Mouse (Mus musculus): ENCODE data around the gene Tll2. TPM values are rescaled to one million over a fixed set of nuclear protein-coding genes. Genes with fewer than 3 reads are reported as not detected.

Tll2 gene
- total RNA-seq, 2 experiments from 2014 or later = 0.24 TPM; not detected in 1

Other genes with a start within 250 kb of the Tll2 start
- gene Blnk, start 212.3 kb downstream of the Tll2 start, total RNA-seq (2021) = under 1 TPM; 0.83 to 1.00 TPM
- gene Dntt, start 177.6 kb downstream of the Tll2 start, total RNA-seq (2021) = under 1 TPM in 1 of 2 experiments, not detected in 1; 0.19 TPM
- not detected for gene Opalin, start 129.7 kb downstream of the Tll2 start, total RNA-seq (2021)
- gene Tm9sf3, start 57.2 kb upstream of the Tll2 start, total RNA-seq (2021) = 10 to 100 TPM; 62.1 to 62.8 TPM
- under 1 TPM; 0.33 to 0.56 TPM for gene Pik3ap1, start 178.3 kb upstream of the Tll2 start, total RNA-seq (2021)

All from gastrocnemius, postnatal 25 days (tissue).